Mouse (Mus musculus) frontal cortex, adult 2 months (tissue): ENCODE data around the gene Cntnap5a. TPM values are rescaled to one million over a fixed set of nuclear protein-coding genes. Genes with fewer than 3 reads are reported as not detected.

Experiments used
- DNase-seq, 2 experiments: peaks; one replicate each; pipeline ENCODE4 v3.0.0; 2022; ENCODE audit warnings: low spot score in 1 of 2; ENCODE audit errors: extremely low spot score in 1 of 2
- polyA plus RNA-seq: library from polyadenylated mRNA; depleted of rRNA; stranded (reverse); fragments of >200 nt; gene quantifications from 2 replicates; pipeline ENCODE4 v1.2.3, GENCODE M21; 2012

Gene Cntnap5a
- polyA plus RNA-seq, 1 experiment, result 5.7 TPM

- no peak for DNase-seq
Measured at GRCm38 (mm10) chr1:116353669-116354068, 669.1 kb downstream of the Cntnap5a start.

GRCm38 (mm10) chr1:116365606-116366005 lies 681.0 kb downstream of the Cntnap5a start:
- DNase-seq, result no peak

GRCm38 (mm10) chr1:116366171-116366570 lies 681.6 kb downstream of the Cntnap5a start:
- no peak for DNase-seq

- DNase-seq, result no peak
Measured at GRCm38 (mm10) chr1:116366806-116367205, 682.2 kb downstream of the Cntnap5a start.

GRCm38 (mm10) chr1:116367572-116367971 lies 683.0 kb downstream of the Cntnap5a start:
- DNase-seq, result no peak

- DNase-seq, result no peak
Measured at GRCm38 (mm10) chr1:116370817-116371216, 686.3 kb downstream of the Cntnap5a start.

- no peak for DNase-seq
Measured at GRCm38 (mm10) chr1:116373551-116373950, 689.0 kb downstream of the Cntnap5a start.

GRCm38 (mm10) chr1:116392390-116392789 lies 707.8 kb downstream of the Cntnap5a start:
- no peak for DNase-seq

- no peak for DNase-seq
Measured at GRCm38 (mm10) chr1:116401996-116402656, 717.6 kb downstream of the Cntnap5a start.

GRCm38 (mm10) chr1:116409836-116410235 lies 725.3 kb downstream of the Cntnap5a start:
- DNase-seq, result peak in 1 of 2 experiments; percentile 44

- DNase-seq, result peak in 1 of 2 experiments; percentile 29
Measured at GRCm38 (mm10) chr1:116428396-116428795, 743.8 kb downstream of the Cntnap5a start.

- no peak for DNase-seq
Measured at GRCm38 (mm10) chr1:116455115-116455717, 770.7 kb downstream of the Cntnap5a start.

GRCm38 (mm10) chr1:116477703-116478102 lies 793.1 kb downstream of the Cntnap5a start:
- peak; percentile 42 to 84 for DNase-seq

GRCm38 (mm10) chr1:116488780-116489569 lies 804.4 kb downstream of the Cntnap5a start:
- no peak for DNase-seq

- DNase-seq, result no peak
Measured at GRCm38 (mm10) chr1:116577969-116578666, 893.6 kb downstream of the Cntnap5a start.

- no peak for DNase-seq
Measured at GRCm38 (mm10) chr1:116616272-116616671, 931.7 kb downstream of the Cntnap5a start.
